Mouse (Mus musculus) ES-E14 (cell line): ENCODE data around the gene Doc2b. TPM values are rescaled to one million over a fixed set of nuclear protein-coding genes. Genes with fewer than 3 reads are reported as not detected.

Experiments used
- DNase-seq: peaks from one replicate; pipeline ENCODE4 v3.0.0-alpha.2; 2013; ENCODE audit warnings: low read depth, low spot score
- H3K27ac ChIP-seq: 2 replicates; pipeline ENCODE4 v1.5.1; 2012; ENCODE audit warnings: low read depth, mild to moderate bottlenecking, low read length, moderate library complexity, mixed read lengths; ENCODE audit not compliant: poor library complexity, insufficient read depth, severe bottlenecking
- H3K36me3 ChIP-seq: 2 replicates; pipeline ENCODE4 v1.6.1; 2012; ENCODE audit warnings: mild to moderate bottlenecking, low read length, moderate library complexity, mixed read lengths; ENCODE audit not compliant: control insufficient read depth, poor library complexity, insufficient read depth, severe bottlenecking
- H3K4me1 ChIP-seq, 2 experiments: fragments of 150-350 bp in 1 of 2; sonication (generic) in 1 of 2; 2 replicates each; pipeline ENCODE4 v1.6.1; 2012; ENCODE audit warnings: low read length in 2 of 2, mild to moderate bottlenecking in 1 of 2, mixed read lengths in 1 of 2; ENCODE audit not compliant: control insufficient read depth in 2 of 2, insufficient read depth in 2 of 2, poor library complexity in 1 of 2
- H3K4me3 ChIP-seq, 2 experiments: fragments of 150-350 bp in 1 of 2; sonication (generic) in 1 of 2; 2 replicates each; pipeline ENCODE4 v1.5.1; 2012; ENCODE audit warnings: low read length in 2 of 2, low read depth in 1 of 2, mild to moderate bottlenecking in 1 of 2, mixed read lengths in 1 of 2; ENCODE audit not compliant: insufficient read depth in 1 of 2, poor library complexity in 1 of 2, severe bottlenecking in 1 of 2
- H3K9ac ChIP-seq: 2 replicates; pipeline ENCODE4 v1.6.1; 2012; ENCODE audit warnings: low read depth, mild to moderate bottlenecking, low read length, mixed read lengths; ENCODE audit not compliant: poor library complexity, insufficient read depth, severe bottlenecking
- H3K9me3 ChIP-seq: fragments of 150-350 bp; sonication (generic); 2 replicates; pipeline ENCODE4 v1.6.1; 2012; ENCODE audit warnings: low read depth, mild to moderate bottlenecking, low read length; ENCODE audit not compliant: control insufficient read depth, insufficient read depth
- CHD2 ChIP-seq: IDR thresholded peaks from 2 replicates; pipeline ENCODE4 v1.6.1; 2014; ENCODE audit warnings: mild to moderate bottlenecking, low read depth, low read length, inconsistent platforms
- HCFC1 ChIP-seq: IDR thresholded peaks from 2 replicates; pipeline ENCODE4 v1.6.1; 2012; ENCODE audit warnings: low read length, inconsistent platforms, borderline replicate concordance; ENCODE audit not compliant: insufficient read depth
- MAFK ChIP-seq: IDR thresholded peaks from 2 replicates; pipeline ENCODE4 v1.6.1; 2014; ENCODE audit warnings: mild to moderate bottlenecking, low read depth, low read length, inconsistent platforms; ENCODE audit not compliant: insufficient read depth
- ZC3H11A ChIP-seq: IDR thresholded peaks from 2 replicates; pipeline ENCODE4 v1.6.1; 2012; ENCODE audit warnings: low read depth, mild to moderate bottlenecking, inconsistent platforms, low read length, borderline replicate concordance
- ZNF384 ChIP-seq: IDR thresholded peaks from 2 replicates; pipeline ENCODE4 v1.6.1; 2012; ENCODE audit warnings: low read depth, low read length, inconsistent platforms
- in situ Hi-C, 2 experiments: fragments of 600-800 bp; cut with MboI; formaldehyde crosslinking; loops; one replicate each; pipeline ENCODE4 v1.15.1; 2025; ENCODE audit warnings: low sequenced_read_pairs in 2 of 2, inconsistent platforms in 1 of 2; ENCODE audit not compliant: unreplicated experiment in 2 of 2
- total RNA-seq: library from RNA; depleted of rRNA; stranded (reverse); fragments of 300-350 nt; gene quantifications from 2 replicates; pipeline ENCODE4 v1.2.3, GENCODE M21; 2012

Gene Doc2b
- total RNA-seq, 1 experiment, result 0.27 TPM

DNA sequence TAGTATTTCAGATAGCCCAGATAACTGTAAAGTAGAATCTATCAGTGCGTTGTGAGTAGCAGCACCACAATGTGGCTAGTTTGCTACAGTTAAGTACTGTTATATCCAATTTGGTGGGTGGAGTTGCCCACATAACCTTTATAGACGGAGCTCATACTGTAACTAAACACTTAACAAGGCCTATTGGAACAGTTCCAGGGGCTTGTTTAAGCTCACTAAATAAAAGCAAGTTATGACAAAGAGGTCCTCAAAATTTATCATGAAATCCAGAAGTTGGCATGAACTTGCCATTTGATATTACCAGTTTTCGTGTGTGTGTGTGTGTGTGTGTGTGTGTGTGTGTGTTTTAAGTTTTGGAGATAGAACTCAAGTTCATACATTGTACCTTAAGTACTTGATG lies 55.6 kb downstream of the Doc2b start:
- Histone ChIP-seq H3K27ac (no peak overlapping the region), H3K9me3 (no peaks in the 10 kb centered on the region), H3K4me3 (no peak overlapping the region), H3K36me3 (peaks cover 4% of the 10 kb centered on the region; the same call in 1 of the 2 replicates), H3K9ac (no peak overlapping the region), H3K4me1 (peaks cover 6 to 15% of the 10 kb centered on the region in 2 experiments)
- no peak for DNase-seq
- in situ Hi-C loops, result no loop called here
- TF ChIP-seq HCFC1 (no peak), ZC3H11A (no peak), ZNF384 (no peak), MAFK (no peak), CHD2 (no peak)

DNA sequence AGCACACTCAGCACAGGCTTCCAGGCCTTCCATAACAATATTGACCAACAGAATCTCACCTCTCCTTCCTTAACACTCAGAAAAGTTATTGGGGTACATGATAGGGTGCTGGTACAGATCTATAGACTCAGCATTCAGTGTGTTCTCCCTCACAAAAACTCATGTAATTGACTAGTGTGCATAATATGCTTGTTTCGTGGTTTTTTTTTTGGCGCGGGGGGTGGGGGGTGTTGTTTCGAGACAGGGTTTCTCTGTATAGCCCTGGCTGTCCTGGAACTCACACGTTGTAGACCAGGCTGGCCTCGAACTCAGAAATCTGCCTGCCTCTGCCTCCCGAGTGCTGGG lies 57.4 kb downstream of the Doc2b start:
- H3K9ac ChIP-seq, result no peak overlapping the region
- DNase-seq, result no peak
- in situ Hi-C loops, result no loop called here
- H3K4me1 ChIP-seq, result peaks cover 6 to 20% of the 10 kb centered on the region in 2 experiments
- H3K4me3 ChIP-seq, result no peak overlapping the region; a peak in 1 of 4 replicates
- H3K9me3 ChIP-seq, result no peaks in the 10 kb centered on the region
- H3K27ac ChIP-seq, result no peak overlapping the region
- H3K36me3 ChIP-seq, result peaks cover 4% of the 10 kb centered on the region; the same call in 1 of the 2 replicates
- TF ChIP-seq MAFK (no peak), ZNF384 (no peak), ZC3H11A (no peak), HCFC1 (no peak), CHD2 (no peak)

DNA sequence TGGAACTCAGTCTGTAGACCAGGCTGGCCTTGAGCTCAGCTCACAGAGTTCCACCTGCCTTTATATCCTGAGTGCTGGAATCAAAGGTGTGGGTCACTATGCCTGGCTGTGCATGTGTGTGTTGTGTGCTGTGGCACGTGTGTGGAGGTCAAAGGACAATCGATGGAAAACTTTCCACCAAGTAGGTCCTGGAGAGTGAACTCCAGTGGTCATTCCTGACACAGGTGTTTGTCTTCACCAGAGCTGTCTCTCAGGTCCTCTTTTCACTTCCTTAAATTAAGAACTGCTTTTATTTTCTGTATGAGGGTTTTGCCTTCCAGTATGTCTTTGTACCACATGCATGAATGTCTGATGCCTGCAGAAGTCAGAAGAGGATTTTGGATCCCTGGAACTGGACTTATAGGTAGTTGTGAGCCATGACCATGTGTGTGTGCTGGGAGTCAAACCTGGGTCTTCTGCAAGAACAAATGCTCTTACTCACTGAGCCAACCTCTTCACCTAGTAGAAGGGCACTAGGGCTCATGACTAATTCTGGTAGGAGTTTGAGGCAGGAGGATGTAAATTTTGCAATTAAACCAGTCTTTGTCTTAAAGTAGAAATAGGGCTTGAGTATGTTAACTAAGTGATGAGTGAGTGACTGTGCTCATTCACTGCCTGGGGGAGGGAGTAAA lies 57.9 kb downstream of the Doc2b start:
- DNase-seq, result no peak
- peaks cover 4% of the 10 kb centered on the region; the same call in 1 of the 2 replicates for H3K36me3 ChIP-seq
- peaks cover 6 to 20% of the 10 kb centered on the region in 2 experiments for H3K4me1 ChIP-seq
- TF ChIP-seq HCFC1, result no peak
- no peak for TF ChIP-seq MAFK
- TF ChIP-seq ZC3H11A, result no peak
- no peak for TF ChIP-seq CHD2
- no peak for TF ChIP-seq ZNF384
- no peak overlapping the region for H3K9ac ChIP-seq
- in situ Hi-C loops, result no loop called here
- no peak overlapping the region for H3K4me3 ChIP-seq
- no peaks in the 10 kb centered on the region for H3K9me3 ChIP-seq
- no peak overlapping the region for H3K27ac ChIP-seq

DNA sequence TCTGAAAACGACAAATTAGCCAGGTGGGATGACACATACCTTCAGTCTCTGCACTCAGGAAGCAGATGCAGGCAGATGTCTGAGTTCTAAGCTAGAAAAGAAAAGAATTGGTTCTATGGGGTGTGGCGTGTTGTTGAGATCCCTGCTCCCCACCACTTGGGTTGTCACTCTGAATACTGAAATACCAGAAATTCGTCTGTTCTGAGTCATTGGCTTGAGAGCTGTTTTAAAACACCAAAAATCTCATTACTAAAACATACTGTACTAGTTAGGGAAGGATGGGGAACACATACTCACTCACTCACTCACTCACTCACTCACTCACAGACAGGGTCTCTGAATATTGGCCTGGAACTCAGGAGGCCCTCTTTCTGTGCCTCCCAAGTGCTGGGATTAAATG lies 58.9 kb downstream of the Doc2b start:
- TF ChIP-seq MAFK (no peak), HCFC1 (no peak), ZNF384 (no peak), CHD2 (no peak)
- H3K4me3 ChIP-seq, result no peak overlapping the region
- H3K9me3 ChIP-seq, result no peaks in the 10 kb centered on the region
- peaks cover 6 to 20% of the 10 kb centered on the region in 2 experiments for H3K4me1 ChIP-seq
- peaks cover 4% of the 10 kb centered on the region; the same call in 1 of the 2 replicates for H3K36me3 ChIP-seq
- no peak overlapping the region for H3K27ac ChIP-seq
- in situ Hi-C loops, result no loop called here
- DNase-seq, result no peak
- H3K9ac ChIP-seq, result no peak overlapping the region
